Mouse (Mus musculus): ENCODE data around the gene Oas1g. TPM values are rescaled to one million over a fixed set of nuclear protein-coding genes. Genes with fewer than 3 reads are reported as not detected.

Gene Oas1g
- total RNA-seq, 2 experiments from 2014 or later, result not detected

GRCm38 (mm10) chr5:120833335-120834280, 53.8 kb downstream of the Oas1g start:
- ATAC-seq (replicated peaks; ENCODE audit: low FRiP score, low TSS enrichment, poor library complexity, severe bottlenecking), result no peak

GRCm38 (mm10) chr5:120831031-120831430, 56.4 kb downstream of the Oas1g start:
- ATAC-seq (replicated peaks; ENCODE audit: low FRiP score, low TSS enrichment, poor library complexity, severe bottlenecking), result no peak

Other genes starting within 250 kb of the Oas1g start
- gene Rasal1, start 238.8 kb downstream of the Oas1g start, total RNA-seq (2014; fragmentation: Nextera tagmentation), result not detected in 2 replicates
- not detected in 2 replicates for gene Rasal1, start 238.8 kb downstream of the Oas1g start, total RNA-seq (2017)
- gene Dtx1, start 175.7 kb downstream of the Oas1g start, total RNA-seq (2014; fragmentation: Nextera tagmentation), result 8.7 TPM in 1 of 2 replicates, not detected in the other
- gene Dtx1, start 175.7 kb downstream of the Oas1g start, total RNA-seq (2017), result 0.56 TPM in 1 of 2 replicates, not detected in the other
- 1.7 and 2.0 TPM in 2 replicates for gene Oas2, start 137.8 kb downstream of the Oas1g start, total RNA-seq (2014; fragmentation: Nextera tagmentation)
- gene Oas2, start 137.8 kb downstream of the Oas1g start, total RNA-seq (2017), result 0.72 and 1.3 TPM in 2 replicates
- gene Oas3, start 110.0 kb downstream of the Oas1g start, total RNA-seq (2014; fragmentation: Nextera tagmentation), result 2.3 and 4.2 TPM in 2 replicates
- gene Oas3, start 110.0 kb downstream of the Oas1g start, total RNA-seq (2017), result 1.8 and 2.0 TPM in 2 replicates
- not detected in 2 replicates for gene Oas1e, start 92.1 kb downstream of the Oas1g start, total RNA-seq (2014; fragmentation: Nextera tagmentation)
- not detected in 2 replicates for gene Oas1e, start 92.1 kb downstream of the Oas1g start, total RNA-seq (2017)
- gene Oas1c, start 75.1 kb downstream of the Oas1g start, total RNA-seq (2014; fragmentation: Nextera tagmentation), result 5.3 and 8.3 TPM in 2 replicates
- 3.1 and 26.4 TPM in 2 replicates for gene Oas1c, start 75.1 kb downstream of the Oas1g start, total RNA-seq (2017)
- not detected in 2 replicates for gene Oas1f, start 40.2 kb downstream of the Oas1g start, total RNA-seq (2014; fragmentation: Nextera tagmentation)
- not detected in 2 replicates for gene Oas1f, start 40.2 kb downstream of the Oas1g start, total RNA-seq (2017)
- gene Oas1h, start 26.2 kb downstream of the Oas1g start, total RNA-seq (2014; fragmentation: Nextera tagmentation), result not detected in 2 replicates
- not detected in 2 replicates for gene Oas1h, start 26.2 kb downstream of the Oas1g start, total RNA-seq (2017)
- gene Oas1a, start 19.9 kb upstream of the Oas1g start, total RNA-seq (2014; fragmentation: Nextera tagmentation), result 6.4 and 8.1 TPM in 2 replicates
- gene Oas1a, start 19.9 kb upstream of the Oas1g start, total RNA-seq (2017), result 6.9 and 9.6 TPM in 2 replicates
- not detected in 2 replicates for gene Oas1d, start 26.9 kb upstream of the Oas1g start, total RNA-seq (2014; fragmentation: Nextera tagmentation)
- gene Oas1d, start 26.9 kb upstream of the Oas1g start, total RNA-seq (2017), result not detected in 2 replicates
- not detected in 2 replicates for gene Rph3a, start 122.5 kb upstream of the Oas1g start, total RNA-seq (2014; fragmentation: Nextera tagmentation)
- not detected in 2 replicates for gene Rph3a, start 122.5 kb upstream of the Oas1g start, total RNA-seq (2017)

Data from megakaryocyte-erythroid progenitor cell, adult 5-6 weeks (primary cell).